Mouse (Mus musculus) v-Abl transformed pro-B cells (cell line): Measurements from ENCODE around the gene Marcks.

Experiments used
- in situ Hi-C, 2 experiments: fragments of 400-800 bp; cut with MboI; formaldehyde crosslinking; loops; one replicate each; pipeline ENCODE4 v1.15.1; 2025; ENCODE audit not compliant: unreplicated experiment in 2 of 2

Gene Marcks

GRCm38 (mm10) chr10:37084071-37084470 lies 54.6 kb downstream of the Marcks start:
- in situ Hi-C loops, result loop anchor here in 1 of 2 experiments (10.0 kb wide), 1 partner anchor 1181 kb away; no protein-coding TSS in a partner anchor
